Mouse (Mus musculus) large intestine, adult 2 months (tissue): Measurements from ENCODE around the gene Zyg11b. TPM values are rescaled to one million over a fixed set of nuclear protein-coding genes. Genes with fewer than 3 reads are reported as not detected.

Source experiments
- DNase-seq: peaks from one replicate; pipeline ENCODE4 v3.0.0-alpha.2; 2012; ENCODE audit warnings: low read depth, low spot score
- WGBS: fragments of 180-500 bp; shearing (Covaris S2); methylation state at CpG from one replicate; pipeline ENCODE4 v1.1.7; 2018; 5-methylcytosine and 5-hydroxymethylcytosine counted together
- polyA plus RNA-seq: library from polyadenylated mRNA; depleted of rRNA; stranded (reverse); fragments of >200 nt; gene quantifications from 2 replicates; pipeline ENCODE4 v1.2.3, GENCODE M21; 2012; rRNA removed

The Zyg11b gene
- polyA plus RNA-seq, 1 experiment = 4.4 TPM

DNA sequence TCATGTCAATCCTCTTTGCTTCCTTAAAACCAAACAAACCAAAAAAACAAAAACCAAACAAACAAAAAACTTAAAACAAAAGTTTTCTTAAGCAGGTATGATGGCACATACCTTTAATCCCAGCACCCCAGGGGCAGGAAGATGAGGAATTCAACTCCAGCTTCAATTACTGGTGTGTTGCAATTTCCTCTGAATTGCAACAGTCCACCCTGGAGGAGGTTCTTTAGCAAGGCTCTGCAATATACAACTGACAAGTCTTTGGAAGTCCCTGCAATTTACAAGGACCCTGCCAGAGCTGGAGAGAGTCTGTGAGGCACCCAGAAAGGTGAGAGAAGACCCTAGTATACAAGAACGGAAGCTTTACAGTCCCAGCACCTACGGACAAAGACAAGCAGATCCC, 87.9 kb downstream of the Zyg11b start:
- WGBS = 88% methylated on average over 2 of the region's 2 CpGs

DNA sequence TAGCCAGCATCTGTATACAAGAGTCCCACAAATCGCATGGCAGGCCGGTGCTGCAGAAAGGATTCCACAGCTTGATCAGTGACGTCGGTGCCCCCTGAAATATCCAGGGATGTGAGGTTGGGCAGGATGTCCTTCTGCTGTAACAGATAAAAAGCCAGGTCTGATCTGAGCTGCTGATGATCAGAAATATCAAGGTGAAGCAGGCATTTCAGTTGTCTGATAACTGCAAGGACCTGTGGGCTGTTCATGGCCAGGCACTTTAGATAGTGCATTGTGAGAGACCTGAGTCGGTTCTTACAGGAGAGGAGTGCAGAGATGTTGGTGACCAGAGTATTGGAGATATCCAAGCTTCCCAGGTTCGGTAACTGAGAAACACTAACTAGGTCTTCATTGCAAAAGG, 96.3 kb downstream of the Zyg11b start:
- WGBS = 93% methylated on average over 6 of the region's 6 CpGs
- no peak for DNase-seq

More for the DNA sequence above, 87.9 kb downstream of the Zyg11b start:
- no peak for DNase-seq

- 59% methylated on average over 2 of the region's 2 CpGs for WGBS
- DNase-seq = no peak
Measured at GRCm38 (mm10) chr4:108199236-108199635, 101.7 kb downstream of the Zyg11b start.

DNA sequence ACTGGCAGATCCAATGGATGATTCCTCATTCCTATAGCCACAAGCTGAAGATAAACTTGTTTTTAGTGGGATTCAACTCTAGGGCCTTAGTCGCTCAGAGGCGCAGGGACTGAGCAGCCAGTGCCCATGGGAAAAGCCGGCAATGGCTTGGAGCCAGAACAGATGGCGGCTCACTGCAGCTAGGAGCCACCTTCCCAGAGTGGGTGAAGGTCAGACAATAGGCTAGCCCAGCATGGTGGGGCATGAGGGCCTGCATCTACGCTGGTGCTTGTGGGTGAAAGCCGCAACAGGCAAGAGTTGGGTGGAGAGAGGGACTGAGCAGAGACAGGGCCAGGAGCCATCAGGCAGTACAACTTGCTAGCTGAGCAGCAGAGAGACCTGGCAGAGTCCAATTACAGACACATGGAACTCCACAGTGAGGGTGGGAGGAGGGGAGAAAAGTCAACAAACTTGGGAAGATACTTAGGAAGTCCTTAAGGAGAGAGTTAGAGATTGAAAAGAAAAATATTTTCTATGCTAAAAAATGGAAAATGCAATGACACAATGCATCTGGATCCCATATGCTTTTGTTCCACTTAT, 104.5 kb downstream of the Zyg11b start:
- DNase-seq = no peak
- WGBS = 79% methylated on average over 6 of the region's 6 CpGs

- DNase-seq = no peak
- 46% methylated on average over 2 of the region's 2 CpGs for WGBS
Measured at GRCm38 (mm10) chr4:108192821-108193323, 108.0 kb downstream of the Zyg11b start.

DNA sequence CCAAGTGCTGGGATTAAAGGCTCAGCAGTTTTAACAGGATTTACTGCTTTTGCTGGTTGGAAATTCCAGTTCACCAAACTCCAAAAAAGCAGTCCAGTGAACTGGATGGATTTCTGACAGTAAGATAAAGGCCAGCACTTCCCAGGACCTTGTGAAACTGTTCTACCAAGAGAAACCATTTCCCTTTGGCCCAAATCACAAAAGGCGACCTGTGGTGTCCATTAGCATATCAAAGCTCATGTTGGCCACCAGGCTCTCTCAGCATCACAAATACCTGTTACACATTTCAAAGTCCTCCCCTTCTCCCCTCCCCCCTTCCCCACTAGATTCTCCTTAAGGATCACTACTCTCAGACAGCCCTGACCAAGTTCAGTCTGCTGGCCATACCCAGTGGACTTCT, 118.6 kb downstream of the Zyg11b start:
- 87% methylated on average over 1 of the region's 1 CpGs for WGBS
- no peak for DNase-seq

Other genes starting within 250 kb of the Zyg11b start
- gene Podn, start 204.7 kb downstream of the Zyg11b start, polyA plus RNA-seq = 19.0 and 53.1 TPM in 2 replicates
- gene Scp2, start 156.1 kb downstream of the Zyg11b start, polyA plus RNA-seq = 228 and 374 TPM in 2 replicates
- 26.7 and 35.2 TPM in 2 replicates for gene Echdc2, start 135.7 kb downstream of the Zyg11b start, polyA plus RNA-seq
- gene Zyg11a, start 83.0 kb downstream of the Zyg11b start, polyA plus RNA-seq = 1.1 and 2.7 TPM in 2 replicates
- 14.5 and 17.9 TPM in 2 replicates for gene Coa7, start 27.0 kb upstream of the Zyg11b start, polyA plus RNA-seq
- gene Shisal2a, start 82.3 kb upstream of the Zyg11b start, polyA plus RNA-seq = not detected in 2 replicates
- gene Gpx7, start 105.9 kb upstream of the Zyg11b start, polyA plus RNA-seq = 5.6 and 9.0 TPM in 2 replicates
- gene Tut4, start 158.3 kb upstream of the Zyg11b start, polyA plus RNA-seq = 18.8 and 30.8 TPM in 2 replicates